Mouse (Mus musculus) cerebellum, adult 2 months (tissue): ENCODE measurements at regions not wholly inside any gene's neighbourhood (a gene's known extent, or its start where the extent isn't known, plus 50 kb on each side); places are given as distances from the start of the nearest gene placed in this dataset.

Source experiments
- DNase-seq, 2 experiments: peaks; one replicate each; pipeline ENCODE4 v3.0.0; 2021
- H3K27ac ChIP-seq: fragments of 200-500 bp; 2 replicates; pipeline ENCODE4 v1.5.1; 2012; ENCODE audit warnings: low read length, control low read depth, inconsistent platforms; ENCODE audit not compliant: insufficient read depth
- H3K27me3 ChIP-seq: fragments of 200-500 bp; 2 replicates; pipeline ENCODE4 v1.6.1; 2012; ENCODE audit warnings: inconsistent platforms, mild to moderate bottlenecking, low read length, moderate library complexity; ENCODE audit not compliant: control insufficient read depth, insufficient read depth
- H3K4me1 ChIP-seq: fragments of 200-500 bp; 2 replicates; pipeline ENCODE4 v1.6.1; 2011; ENCODE audit warnings: low read length; ENCODE audit not compliant: control insufficient read depth, insufficient read depth
- H3K4me3 ChIP-seq: fragments of 200-500 bp; replicated peaks from 2 replicates; pipeline ENCODE3; 2011; ENCODE audit warnings: mild to moderate bottlenecking, low read depth, low read length, control low read depth; ENCODE audit not compliant: insufficient read depth
- CTCF ChIP-seq: fragments of 200-500 bp; IDR thresholded peaks from 2 replicates; pipeline ENCODE4 v1.5.1; 2011; ENCODE audit warnings: low read depth, mild to moderate bottlenecking, control low read depth, low read length, moderate library complexity, borderline replicate concordance; ENCODE audit not compliant: insufficient read depth
- POLR2A ChIP-seq: fragments of 200-500 bp; IDR thresholded peaks from 2 replicates; pipeline ENCODE4 v1.6.1; 2011; ENCODE audit warnings: low read length, control low read depth, borderline replicate concordance; ENCODE audit not compliant: insufficient read depth
- WGBS: fragments of 180-500 bp; shearing (Covaris S2); methylation state at CpG from one replicate; pipeline ENCODE4 v1.1.7; 2018; 5-methylcytosine and 5-hydroxymethylcytosine counted together

DNA sequence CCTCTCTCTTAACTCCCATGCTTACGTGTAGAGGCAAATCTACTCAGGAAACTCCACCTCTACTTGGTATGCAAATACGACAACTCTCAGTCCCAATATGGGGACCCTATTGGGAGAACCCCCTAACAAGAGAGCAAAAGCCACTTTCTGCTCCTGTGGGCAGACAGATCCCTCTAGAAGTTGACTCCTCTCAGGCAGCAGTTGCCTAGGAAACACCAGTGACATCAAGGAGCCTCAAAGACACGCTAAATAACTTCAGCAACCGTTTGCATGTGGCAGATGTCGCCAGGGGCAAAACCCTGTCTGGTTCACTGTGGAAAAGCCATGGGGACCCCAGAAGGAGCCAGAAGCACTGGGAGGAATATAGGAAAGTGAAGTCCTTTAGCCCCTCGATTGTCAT lies 147.5 kb downstream of the Rybp start:
- Histone ChIP-seq H3K27ac (no peak overlapping the region), H3K4me1 (peaks cover 6% of the 10 kb centered on the region), H3K27me3 (no peaks in the 10 kb centered on the region), H3K4me3 (no peak overlapping the region)
- DNase-seq = no peak
- 70% methylated on average over 6 of the region's 6 CpGs for WGBS
- no peak for TF ChIP-seq CTCF
- no peak for TF ChIP-seq POLR2A

DNA sequence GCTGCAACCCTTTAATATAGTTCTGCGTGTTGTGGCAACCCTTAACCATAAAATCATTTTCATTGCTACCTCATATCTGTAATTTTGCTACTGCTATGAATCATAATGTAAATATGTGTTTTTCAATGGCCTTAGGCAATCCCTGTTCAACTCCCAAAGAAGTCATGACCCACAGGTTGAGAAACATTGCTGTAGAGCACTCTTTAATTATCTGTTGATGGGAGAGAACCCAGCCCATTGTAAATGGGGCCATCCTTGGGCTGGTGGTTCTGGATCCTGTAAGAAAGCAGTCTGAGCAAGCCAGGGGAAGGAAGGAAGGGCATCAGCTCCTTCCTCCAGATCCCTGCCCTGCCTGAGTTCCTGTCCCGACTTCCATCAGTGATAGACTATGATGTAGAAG lies 148.6 kb downstream of the Rybp start:
- DNase-seq = no peak
- Histone ChIP-seq H3K4me3 (no peak overlapping the region), H3K27ac (no peak overlapping the region), H3K27me3 (no peaks in the 10 kb centered on the region), H3K4me1 (no peaks in the 10 kb centered on the region; the same call in 1 of the 2 replicates)
- WGBS = 95% methylated on average over 2 of the region's 2 CpGs
- TF ChIP-seq POLR2A = no peak

DNA sequence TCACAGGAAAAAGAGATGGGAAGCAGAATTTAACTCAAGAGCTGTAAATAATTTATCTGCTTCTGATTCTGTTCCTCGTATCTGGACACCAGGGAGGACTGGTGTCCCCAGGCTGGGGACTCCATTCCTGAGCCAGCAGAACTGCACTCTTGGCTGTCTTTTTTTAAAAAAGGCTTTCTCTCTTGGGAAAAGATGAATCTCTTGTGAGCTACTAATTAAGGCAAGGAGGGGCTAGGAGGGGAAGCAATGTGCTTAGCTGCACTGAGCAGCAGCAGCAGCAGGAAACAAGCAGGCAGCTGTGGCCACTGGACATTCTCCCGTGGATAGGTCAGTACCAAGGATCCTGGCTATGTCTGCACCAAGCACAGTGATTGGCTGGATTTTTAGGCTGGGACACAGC lies 152.1 kb downstream of the Rybp start:
- Histone ChIP-seq H3K27me3 (no peaks in the 10 kb centered on the region; the same call in 1 of the 2 replicates), H3K4me1 (no peaks in the 10 kb centered on the region), H3K4me3 (no peak overlapping the region), H3K27ac (no peak overlapping the region)
- DNase-seq = no peak
- WGBS = 69% methylated on average over 2 of the region's 2 CpGs
- TF ChIP-seq POLR2A = no peak

DNA sequence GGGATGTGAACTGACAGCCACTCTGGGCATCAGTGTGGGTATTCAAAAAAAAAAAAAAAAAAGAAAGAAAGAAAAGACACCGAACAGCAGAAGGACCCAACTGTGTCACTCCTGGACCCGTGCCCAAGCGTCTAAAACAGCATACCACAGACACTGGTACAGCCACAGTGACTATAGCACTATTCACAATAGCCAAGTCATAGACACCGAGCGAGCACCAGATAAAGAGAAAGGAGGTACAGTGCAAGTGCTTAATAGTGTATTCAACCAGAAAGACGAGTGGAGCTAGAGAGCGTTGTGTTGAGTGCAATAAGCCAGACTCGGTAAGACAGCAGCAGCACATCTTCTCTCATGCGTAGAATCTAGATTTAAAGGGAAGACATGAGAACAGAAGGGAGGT lies 153.3 kb downstream of the Rybp start:
- Histone ChIP-seq H3K4me1 (0 out of 2 replicates have a peak, but pooled peaks cover 4% of the 10 kb centered on the region), H3K27me3 (no peaks in the 10 kb centered on the region; the same call in 1 of the 2 replicates), H3K4me3 (no peak overlapping the region), H3K27ac (no peak overlapping the region)
- TF ChIP-seq CTCF (no peak), POLR2A (no peak)
- 45% methylated on average over 9 of the region's 9 CpGs for WGBS
- DNase-seq = no peak

DNA sequence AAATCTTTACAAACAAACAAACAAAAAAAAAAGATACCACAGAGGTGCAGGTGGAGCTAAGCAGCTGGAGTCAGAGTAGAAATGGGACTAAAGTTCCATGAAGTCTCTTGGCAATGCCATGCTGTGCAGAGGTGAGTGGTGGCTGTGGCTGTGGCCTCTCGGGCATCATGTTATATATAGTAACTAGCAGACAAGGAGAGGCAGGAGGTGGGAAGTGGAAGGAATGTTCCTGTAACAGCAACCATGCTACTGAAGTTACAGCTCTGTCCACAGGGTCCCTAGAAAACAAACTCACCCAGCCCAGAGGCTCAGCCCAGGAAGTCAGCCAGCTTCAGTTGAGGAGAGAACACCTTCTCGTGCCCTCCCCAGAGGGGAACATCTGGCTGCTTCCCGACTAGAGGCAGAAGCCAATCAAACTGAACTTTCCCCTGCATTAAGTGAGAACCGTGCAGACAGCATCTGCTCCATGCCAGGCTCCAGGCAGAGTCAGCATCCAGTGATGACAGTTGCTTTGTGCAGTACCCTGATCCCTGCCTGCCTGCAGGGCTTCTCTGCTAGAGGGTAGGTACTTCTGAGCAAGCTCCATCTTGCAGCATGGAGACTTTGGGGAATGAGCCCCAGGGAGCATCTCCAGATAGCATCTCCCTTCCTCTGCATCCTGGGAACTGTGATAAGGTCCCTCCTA lies 154.2 kb downstream of the Rybp start:
- TF ChIP-seq CTCF (no peak), POLR2A (no peak)
- Histone ChIP-seq H3K4me1 (peaks cover 7% of the 10 kb centered on the region; the same call in 1 of the 2 replicates), H3K27me3 (no peaks in the 10 kb centered on the region; the same call in 1 of the 2 replicates), H3K27ac (no peak overlapping the region), H3K4me3 (no peak overlapping the region)
- DNase-seq = no peak
- 40% methylated on average over 4 of the region's 4 CpGs for WGBS

DNA sequence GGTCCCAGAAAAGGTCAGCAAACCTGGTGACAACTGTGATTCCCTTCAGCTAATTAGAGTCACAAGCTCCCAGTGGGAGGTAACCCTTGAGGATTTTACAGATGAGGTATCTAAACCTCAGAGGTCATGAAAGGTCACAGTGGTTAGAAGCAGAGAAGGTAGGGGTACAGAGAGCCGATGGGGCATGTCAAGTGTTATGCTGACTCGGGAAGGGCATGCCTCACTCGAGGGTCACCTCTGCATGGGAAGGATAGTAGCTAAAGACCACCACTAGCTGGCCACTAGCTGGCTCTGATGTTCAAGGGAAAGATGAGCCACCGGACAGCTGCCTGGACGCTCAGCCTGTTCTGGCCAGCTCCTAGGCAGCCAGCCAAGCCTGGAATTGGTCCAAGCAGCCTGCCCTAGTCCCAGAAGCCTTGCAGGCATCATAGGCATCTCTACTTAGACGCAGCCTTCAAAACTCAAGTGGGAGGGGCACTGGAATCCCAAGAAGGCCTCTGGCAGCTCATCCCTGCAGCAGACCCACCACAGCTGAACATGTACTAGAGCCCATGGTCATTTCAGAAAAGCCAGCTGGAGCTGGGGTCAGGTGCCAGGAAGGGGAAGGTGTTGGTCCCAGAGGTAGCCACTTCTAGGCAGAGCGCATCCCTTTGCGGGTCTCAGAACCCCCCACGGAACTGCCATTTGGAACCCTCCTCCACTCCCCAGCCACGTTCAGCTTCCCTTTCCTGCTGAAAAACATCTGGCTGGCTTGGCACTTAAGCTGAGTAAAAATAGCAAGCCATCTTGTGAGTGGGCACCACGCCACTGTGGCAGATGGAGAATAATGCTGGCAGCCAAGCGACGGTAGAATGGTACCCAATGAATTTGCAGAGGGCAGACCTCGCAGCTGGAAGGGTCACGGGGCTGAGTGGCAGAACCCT lies 159.8 kb downstream of the Rybp start:
- no peak overlapping the region for H3K4me3 ChIP-seq
- H3K4me1 ChIP-seq = peaks cover 21% of the 10 kb centered on the region
- WGBS = 10% methylated on average over 15 of the region's 15 CpGs
- TF ChIP-seq POLR2A = no peak
- H3K27me3 ChIP-seq = no peaks in the 10 kb centered on the region; the same call in 1 of the 2 replicates
- no peak overlapping the region for H3K27ac ChIP-seq
- DNase-seq = peak; percentile 80 to 82

DNA sequence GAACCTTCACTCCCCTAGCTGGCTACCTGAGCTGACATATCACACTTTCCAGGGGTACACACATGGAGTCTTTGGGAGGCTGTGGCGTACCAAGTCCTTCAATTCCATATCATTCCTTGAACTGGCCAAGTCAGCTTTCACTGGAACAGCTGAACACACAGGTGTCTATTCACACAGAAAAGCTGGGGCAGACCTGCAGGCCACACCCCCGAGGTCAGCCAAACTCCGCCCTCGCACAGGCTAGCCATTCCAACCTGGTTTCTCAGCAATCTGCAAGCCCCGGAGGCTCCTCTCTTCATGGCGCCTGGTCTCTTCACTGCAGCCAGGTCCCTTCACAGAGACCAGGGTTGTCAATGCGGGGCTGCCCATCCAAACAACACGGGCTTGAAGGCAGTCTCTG lies 160.5 kb downstream of the Rybp start:
- 64% methylated on average over 8 of the region's 8 CpGs for WGBS
- Histone ChIP-seq H3K27ac (no peak overlapping the region), H3K27me3 (no peaks in the 10 kb centered on the region; the same call in 1 of the 2 replicates), H3K4me3 (no peak overlapping the region), H3K4me1 (peaks cover 21% of the 10 kb centered on the region)
- no peak for DNase-seq
- no peak for TF ChIP-seq POLR2A
- no peak for TF ChIP-seq CTCF

DNA sequence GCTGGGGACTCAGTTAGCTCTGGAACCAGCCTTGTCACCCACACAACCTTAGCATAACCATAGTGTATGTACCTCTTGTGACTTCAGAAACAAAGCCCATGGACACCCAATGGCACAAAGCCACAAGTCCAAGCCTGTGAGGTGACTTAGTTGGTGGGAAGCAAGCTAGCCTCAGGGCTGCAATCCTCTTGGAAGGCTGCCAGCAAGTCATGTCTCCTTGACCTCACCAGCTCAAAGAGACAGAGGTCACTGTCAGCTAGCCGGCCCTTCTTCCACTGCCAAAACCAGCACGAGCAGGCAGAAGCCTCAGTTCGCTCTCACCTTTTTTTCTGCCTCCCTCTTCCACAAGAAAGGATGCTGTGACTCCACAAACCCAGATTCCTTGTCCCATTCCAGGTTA lies 161.0 kb downstream of the Rybp start:
- TF ChIP-seq CTCF = no peak
- no peak for TF ChIP-seq POLR2A
- WGBS = 92% methylated on average over 3 of the region's 3 CpGs
- Histone ChIP-seq H3K27ac (no peak overlapping the region), H3K4me1 (peaks cover 21% of the 10 kb centered on the region), H3K4me3 (no peak overlapping the region), H3K27me3 (no peaks in the 10 kb centered on the region; the same call in 1 of the 2 replicates)
- DNase-seq = peak in 1 of 2 experiments; percentile 17
